Mouse (Mus musculus) NIH3T3 (cell line): ENCODE data around the gene Setdb1.
"Not testable (repeated sequence)": the region's sequence is repeated elsewhere in the genome, so short reads cannot be mapped to it uniquely, and the experiment has no call there.

Experiments used
- DNase-seq: peaks from one replicate; pipeline ENCODE4 v3.0.0-alpha.2; 2012; ENCODE audit warnings: low read depth

The Setdb1 gene

GRCm38 (mm10) chr3:95356701-95357449 is at the start of gene Setdb1:
Gene Setdb1 (minus strand): TSS chr3:95357202.
- peak; percentile 97 for DNase-seq

- DNase-seq = no peak
These were observed 45.7 kb upstream of the Setdb1 start, which contains the start of gene 4930558C23Rik for GRCm38 (mm10) chr3:95402741-95403140. Gene 4930558C23Rik (minus strand): TSS chr3:95402841.

DNA sequence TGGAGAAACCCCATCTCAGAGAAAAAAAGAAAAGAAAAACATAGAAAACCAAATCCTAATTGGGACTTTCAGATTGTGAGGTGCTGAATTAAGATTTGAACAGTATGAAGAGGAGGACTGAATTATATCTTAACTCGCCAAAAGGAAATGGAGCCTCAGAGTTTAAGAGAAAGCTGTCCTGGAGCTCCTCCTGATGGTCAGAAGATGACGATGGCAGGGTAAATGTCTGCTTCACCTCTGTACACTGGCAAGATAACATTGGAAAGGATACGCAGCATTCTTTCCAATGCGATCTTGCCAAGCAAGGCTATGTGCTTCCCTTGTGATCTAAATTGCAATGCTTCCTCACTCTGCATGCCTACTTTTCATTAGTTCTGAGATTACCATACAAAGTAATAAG is 37.4 kb upstream of the Setdb1 start:
- DNase-seq = peak; percentile 72

- DNase-seq = no peak
These were observed 28.5 kb upstream of the Setdb1 start for GRCm38 (mm10) chr3:95385401-95386075.

DNA sequence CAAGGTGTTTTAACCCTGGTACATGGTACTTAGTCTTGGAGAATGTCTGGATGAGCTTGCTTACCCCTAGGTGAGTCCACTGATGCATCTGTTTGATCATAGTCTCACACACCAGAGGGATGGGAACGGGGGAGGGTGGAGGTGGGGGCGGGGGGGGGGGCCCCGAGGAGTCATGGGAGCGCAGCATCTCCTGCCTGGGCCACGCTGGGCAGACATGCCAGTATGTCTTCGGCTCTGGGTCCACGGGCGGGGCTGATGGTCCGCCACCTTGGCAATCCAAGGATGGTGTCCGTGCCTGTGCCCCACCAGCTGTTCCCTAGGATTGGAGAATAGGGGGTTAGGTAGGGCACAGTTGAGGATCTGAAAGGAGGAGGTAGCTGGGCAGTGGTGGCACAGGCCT is 16.2 kb upstream of the Setdb1 start:
- DNase-seq = no peak

GRCm38 (mm10) chr3:95370101-95370500 is 13.1 kb upstream of the Setdb1 start:
- DNase-seq = no peak

- peak; percentile 74 for DNase-seq
These were observed 3.3 kb upstream of the Setdb1 start for GRCm38 (mm10) chr3:95360276-95360675.

GRCm38 (mm10) chr3:95357746-95358145 is 744 bp upstream of the Setdb1 start:
- DNase-seq = peak; percentile 15

DNA sequence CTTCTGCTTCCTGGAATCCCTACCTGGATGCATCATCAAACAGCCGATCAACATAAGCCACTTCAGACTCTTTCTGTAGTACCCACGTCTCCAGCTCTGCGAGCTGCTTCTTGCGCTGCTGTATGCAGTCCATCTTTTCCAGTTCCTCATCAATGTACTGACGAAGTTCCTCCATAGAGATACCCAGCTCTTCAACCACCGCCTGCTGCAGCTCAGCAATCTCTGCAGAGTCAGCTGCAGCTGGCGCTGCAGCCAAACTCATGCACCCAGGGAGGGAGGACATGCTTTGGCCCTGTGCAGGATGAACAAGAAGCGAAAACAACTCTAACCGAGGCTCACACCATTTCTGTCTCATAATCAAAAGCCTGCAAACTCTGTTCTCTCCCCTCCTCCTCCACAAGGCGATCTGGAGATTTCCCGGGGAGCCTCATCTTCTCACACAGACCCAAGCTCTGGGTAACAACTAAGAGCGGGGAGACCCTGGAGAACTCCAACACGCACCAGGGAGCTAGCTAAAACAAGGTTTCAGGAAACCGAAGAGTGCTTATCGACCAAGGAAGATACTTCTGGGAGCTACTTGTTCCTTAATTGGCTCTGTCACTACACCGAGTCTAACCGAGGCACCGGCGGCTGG is 974 bp downstream of the Setdb1 start:
- DNase-seq = not testable (repeated sequence)

- DNase-seq = peak; percentile 57
These were observed 7.5 kb downstream of the Setdb1 start for GRCm38 (mm10) chr3:95349491-95349890.

- not testable (repeated sequence) for DNase-seq
These were observed 8.7 kb downstream of the Setdb1 start for GRCm38 (mm10) chr3:95348343-95348742.

DNA sequence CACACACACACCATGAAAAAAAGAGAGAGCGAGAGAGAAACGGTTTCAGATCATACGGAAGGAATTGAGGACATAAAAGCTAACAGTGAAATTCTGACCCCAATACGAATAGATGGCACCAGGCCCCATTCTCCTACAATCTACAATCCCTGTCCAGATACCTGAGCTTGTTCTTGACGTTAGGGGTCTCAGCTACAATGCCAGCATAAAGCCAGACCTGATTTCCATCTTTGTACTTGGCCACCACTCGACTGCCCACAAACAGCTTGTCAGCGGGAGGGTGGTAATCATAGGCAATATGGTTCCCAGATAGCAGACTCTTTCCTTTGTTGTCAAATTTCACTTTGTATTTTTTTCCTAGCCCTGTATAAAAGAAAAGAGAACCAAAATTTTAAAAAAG is 10.5 kb downstream of the Setdb1 start:
- DNase-seq = no peak

DNA sequence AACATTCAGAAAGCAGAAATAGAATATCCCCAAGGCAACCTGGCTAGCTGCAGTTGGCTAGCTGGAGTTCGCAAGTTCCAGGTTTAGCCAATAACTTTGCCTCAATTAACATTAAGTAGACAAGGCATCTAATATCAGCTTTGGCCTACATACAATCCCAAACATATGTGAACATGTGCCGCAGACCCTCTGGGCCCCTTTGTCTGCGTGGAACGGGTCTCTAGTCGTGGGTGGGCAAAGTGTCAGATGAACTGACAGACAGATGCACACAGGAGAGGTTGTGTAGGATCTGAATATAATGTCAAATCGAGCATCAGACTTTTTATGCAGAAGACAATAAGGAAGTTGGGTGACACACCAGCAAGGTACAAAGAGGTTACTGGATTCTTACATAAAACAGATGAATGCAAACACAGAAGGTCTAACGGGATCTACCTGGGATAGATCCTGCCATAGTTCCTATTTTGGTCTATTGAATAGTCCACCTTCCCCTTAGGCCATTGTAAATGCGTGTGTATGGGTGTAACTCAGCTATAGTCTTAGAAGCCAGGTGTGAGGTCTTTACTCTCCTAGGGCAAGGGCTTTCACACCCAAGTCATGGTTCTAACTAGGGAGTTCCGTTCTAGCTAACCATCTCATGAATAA is 13.5 kb downstream of the Setdb1 start:
- not testable (repeated sequence) for DNase-seq

GRCm38 (mm10) chr3:95338251-95338650 is 18.8 kb downstream of the Setdb1 start:
- no peak for DNase-seq

DNA sequence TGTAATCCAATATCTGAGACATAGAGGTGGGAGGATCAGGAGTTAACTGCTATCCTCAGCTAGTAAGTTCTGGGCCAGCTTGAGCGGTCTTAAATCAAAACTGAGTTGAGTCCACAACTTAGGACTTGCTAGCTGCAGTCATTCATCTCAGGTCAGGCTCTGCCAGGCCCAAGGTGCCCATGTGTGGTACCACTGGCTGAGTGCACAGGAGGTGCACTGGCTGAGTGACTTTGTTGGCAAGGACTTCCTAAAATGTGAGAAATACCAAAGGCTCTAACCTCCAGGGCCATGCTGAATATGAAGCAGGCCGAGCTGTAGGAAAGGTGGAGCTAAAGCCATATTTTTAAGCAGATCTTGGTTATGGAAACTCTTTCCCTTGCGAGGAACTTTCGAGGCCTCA is 19.7 kb downstream of the Setdb1 start:
- no peak for DNase-seq

DNA sequence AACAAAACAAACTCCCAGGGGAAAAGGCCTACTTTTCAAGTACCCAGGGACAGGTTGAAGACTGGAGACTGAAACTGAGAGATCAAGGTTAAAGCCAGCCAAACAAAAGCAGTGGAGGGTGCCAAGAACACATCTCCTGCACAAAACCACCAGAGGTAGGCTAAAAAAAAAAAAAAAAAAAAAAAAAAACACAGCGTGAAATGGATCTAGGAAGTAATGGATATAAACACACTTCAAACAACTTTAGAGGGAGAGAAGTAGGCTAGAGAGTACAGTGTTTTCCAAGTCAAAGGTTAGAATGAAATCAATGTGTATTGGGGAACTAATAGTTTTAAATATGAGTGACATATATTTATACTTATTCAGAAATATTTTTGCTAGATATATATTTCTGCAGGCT is 25.5 kb downstream of the Setdb1 start:
- no peak for DNase-seq

GRCm38 (mm10) chr3:95328803-95329404 is 28.1 kb downstream of the Setdb1 start:
- DNase-seq = no peak

GRCm38 (mm10) chr3:95324454-95325144 is 32.4 kb downstream of the Setdb1 start:
- DNase-seq = peak; percentile 33

- no peak for DNase-seq
These were observed 33.6 kb downstream of the Setdb1 start for GRCm38 (mm10) chr3:95323429-95323828.

GRCm38 (mm10) chr3:95319701-95320625 is 37.0 kb downstream of the Setdb1 start:
- DNase-seq = no peak
